Mouse (Mus musculus): ENCODE measurements around the gene Bbs7. TPM values are rescaled to one million over a fixed set of nuclear protein-coding genes. Genes with fewer than 3 reads are reported as not detected.

Gene Bbs7
- total RNA-seq, 2 experiments from 2014 or later = 13.6 to 13.9 TPM

Other genes with a start within 250 kb of the Bbs7 start
- gene Anxa5, start 137.6 kb downstream of the Bbs7 start, total RNA-seq (2021) = 10 to 100 TPM; 32.6 to 35.1 TPM
- under 1 TPM in 1 of 2 experiments, not detected in 1; 0.41 TPM for gene 1810062G17Rik, start 137.5 kb downstream of the Bbs7 start, total RNA-seq (2021)
- gene Gm11549, start 91.7 kb downstream of the Bbs7 start, total RNA-seq (2021) = 10 to 100 TPM; 15.9 to 18.8 TPM
- gene Exosc9, start 60.9 kb downstream of the Bbs7 start, total RNA-seq (2021) = 10 to 100 TPM; 49.9 to 50.6 TPM
- 1 to 10 TPM; 4.6 to 7.2 TPM for gene Ccna2, start 41.3 kb downstream of the Bbs7 start, total RNA-seq (2021)
- 10 to 100 TPM; 28.6 to 38.6 TPM for gene Trpc3, start 76.7 kb upstream of the Bbs7 start, total RNA-seq (2021)
- 100 to 1,000 TPM; 122 to 127 TPM for gene 4932438A13Rik, start 249.6 kb upstream of the Bbs7 start, total RNA-seq (2021)